Mouse (Mus musculus) splenic B cell, adult 2 months (primary cell): Measurements from ENCODE around the gene Thop1.

Experiments used
- DNase-seq: peaks from one replicate; pipeline ENCODE4 v3.0.0-alpha.2; 2011; ENCODE audit warnings: low read depth, low spot score
- H3K27me3 ChIP-seq: 2 replicates; pipeline ENCODE4 v1.6.1; 2012; ENCODE audit warnings: mild to moderate bottlenecking, low read length, moderate library complexity, mixed read lengths; ENCODE audit not compliant: control insufficient read depth, poor library complexity, insufficient read depth, severe bottlenecking
- H3K36me3 ChIP-seq: 2 replicates; pipeline ENCODE4 v1.6.1; 2012; ENCODE audit warnings: mild to moderate bottlenecking, low read length, moderate library complexity, mixed read lengths; ENCODE audit not compliant: control insufficient read depth, poor library complexity, insufficient read depth, severe bottlenecking

The Thop1 gene

DNA sequence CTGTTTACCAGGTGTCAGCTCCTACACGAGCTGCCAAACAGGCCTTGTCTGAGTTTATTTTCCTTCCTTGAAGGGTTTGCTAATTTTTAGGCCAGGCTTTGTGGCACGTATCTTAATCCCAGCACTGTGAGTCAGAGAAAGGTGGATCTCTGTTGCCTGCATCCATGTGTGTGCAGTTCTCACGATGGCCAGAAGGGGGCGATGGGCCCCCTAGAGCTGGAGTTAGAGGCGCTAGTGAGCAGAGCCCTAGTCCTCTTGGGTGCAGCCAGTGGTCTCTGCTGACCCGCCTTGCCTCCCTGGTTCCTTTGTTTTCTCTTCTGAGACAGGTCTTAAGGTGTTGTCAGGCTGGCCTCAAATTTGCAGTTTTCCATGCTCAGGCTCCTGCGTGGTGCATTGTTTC lies 3.6 kb downstream of the Thop1 start:
- Histone ChIP-seq H3K27me3 (no peaks in the 10 kb centered on the region; the same call in 1 of the 2 replicates), H3K36me3 (no peaks in the 10 kb centered on the region)
- peak; percentile 40 for DNase-seq

DNA sequence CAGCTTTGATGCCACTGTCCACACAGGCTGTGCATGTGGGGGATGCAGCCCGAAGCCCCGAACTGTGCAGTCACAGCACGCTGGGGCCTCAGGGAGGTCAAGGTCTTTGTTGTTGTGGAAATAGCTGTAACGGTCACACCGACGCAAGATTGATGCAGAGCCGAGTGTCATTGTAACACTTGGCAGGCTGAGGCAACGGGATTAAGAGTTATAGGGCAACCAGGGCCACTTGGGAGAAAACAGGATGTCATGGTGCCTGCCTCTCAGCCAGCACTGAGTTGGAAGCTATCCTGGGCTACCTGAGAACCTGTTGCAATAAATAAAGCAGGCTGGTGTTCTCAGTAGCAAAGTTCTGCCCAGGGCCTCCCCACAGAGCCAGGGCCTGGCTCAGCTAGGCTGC lies 5.9 kb downstream of the Thop1 start:
- Histone ChIP-seq H3K36me3 (no peaks in the 10 kb centered on the region), H3K27me3 (no peaks in the 10 kb centered on the region; the same call in 1 of the 2 replicates)
- DNase-seq, result no peak

DNA sequence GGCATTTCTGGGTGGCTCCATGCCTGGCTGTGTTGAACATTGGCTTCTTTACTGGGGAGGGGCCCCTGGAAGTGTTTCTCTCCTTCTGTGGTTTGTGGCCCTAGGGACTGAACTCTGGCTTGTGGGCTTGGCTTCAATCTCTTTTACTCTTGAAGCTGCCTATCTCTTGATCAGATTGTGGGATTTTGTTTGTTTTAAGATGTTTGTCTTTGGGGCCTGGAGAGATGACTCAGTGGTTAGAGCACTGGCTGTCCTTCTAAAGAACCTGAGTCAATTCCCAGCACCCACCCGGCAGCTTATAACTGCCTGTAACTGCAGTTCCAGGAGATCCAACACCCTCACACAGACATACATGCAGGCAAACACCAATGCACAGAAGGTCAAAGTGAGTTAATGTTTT lies 6.5 kb downstream of the Thop1 start:
- DNase-seq, result no peak
- Histone ChIP-seq H3K36me3 (no peaks in the 10 kb centered on the region), H3K27me3 (no peaks in the 10 kb centered on the region)

DNA sequence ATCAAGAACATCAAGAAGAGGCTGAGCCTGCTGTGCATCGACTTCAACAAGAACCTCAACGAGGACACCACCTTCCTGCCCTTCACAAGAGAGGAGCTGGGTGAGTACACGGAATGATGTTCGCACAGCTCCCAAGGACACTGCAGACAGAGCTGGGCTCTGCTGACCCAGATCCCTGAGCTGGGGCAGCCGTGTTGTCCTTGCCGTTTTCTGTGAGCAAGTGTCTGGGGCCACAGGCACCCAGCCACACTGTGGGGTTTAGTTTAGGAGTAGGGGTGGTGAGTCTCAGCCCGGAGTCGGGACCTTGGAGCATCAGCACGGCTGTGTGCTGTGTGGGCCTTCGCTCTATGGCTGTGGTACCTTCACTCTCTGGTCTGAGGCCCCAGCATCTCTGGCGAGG lies 8.1 kb downstream of the Thop1 start:
- Histone ChIP-seq H3K36me3 (no peaks in the 10 kb centered on the region), H3K27me3 (no peaks in the 10 kb centered on the region)
- DNase-seq, result no peak

DNA sequence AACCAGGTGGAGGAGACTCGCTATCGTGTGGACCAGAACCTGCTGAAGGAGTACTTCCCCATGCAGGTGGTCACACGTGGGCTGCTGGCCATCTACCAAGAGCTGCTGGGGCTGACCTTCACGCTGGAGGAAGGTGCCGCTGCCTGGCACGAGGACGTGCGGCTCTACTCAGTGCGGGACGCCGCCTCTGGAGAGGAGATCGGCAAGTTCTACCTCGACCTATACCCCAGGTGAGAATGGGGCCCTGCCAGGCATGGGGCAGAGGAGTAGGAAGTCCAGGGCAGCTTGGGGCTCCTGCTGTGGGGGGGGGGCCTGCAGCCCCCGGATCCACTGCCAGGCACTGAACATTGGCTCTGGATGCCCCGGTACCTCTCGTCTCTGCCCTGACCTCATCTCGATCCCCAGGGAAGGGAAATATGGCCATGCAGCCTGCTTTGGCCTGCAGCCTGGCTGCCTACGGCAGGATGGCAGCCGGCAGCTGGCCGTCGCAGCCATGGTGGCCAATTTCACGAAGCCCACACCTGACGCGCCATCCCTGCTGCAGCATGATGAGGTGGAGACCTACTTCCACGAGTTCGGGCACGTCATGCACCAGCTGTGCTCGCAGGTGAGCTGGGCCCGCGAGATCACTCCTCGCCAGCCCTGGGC lies 10.3 kb downstream of the Thop1 start:
- DNase-seq, result no peak

DNA sequence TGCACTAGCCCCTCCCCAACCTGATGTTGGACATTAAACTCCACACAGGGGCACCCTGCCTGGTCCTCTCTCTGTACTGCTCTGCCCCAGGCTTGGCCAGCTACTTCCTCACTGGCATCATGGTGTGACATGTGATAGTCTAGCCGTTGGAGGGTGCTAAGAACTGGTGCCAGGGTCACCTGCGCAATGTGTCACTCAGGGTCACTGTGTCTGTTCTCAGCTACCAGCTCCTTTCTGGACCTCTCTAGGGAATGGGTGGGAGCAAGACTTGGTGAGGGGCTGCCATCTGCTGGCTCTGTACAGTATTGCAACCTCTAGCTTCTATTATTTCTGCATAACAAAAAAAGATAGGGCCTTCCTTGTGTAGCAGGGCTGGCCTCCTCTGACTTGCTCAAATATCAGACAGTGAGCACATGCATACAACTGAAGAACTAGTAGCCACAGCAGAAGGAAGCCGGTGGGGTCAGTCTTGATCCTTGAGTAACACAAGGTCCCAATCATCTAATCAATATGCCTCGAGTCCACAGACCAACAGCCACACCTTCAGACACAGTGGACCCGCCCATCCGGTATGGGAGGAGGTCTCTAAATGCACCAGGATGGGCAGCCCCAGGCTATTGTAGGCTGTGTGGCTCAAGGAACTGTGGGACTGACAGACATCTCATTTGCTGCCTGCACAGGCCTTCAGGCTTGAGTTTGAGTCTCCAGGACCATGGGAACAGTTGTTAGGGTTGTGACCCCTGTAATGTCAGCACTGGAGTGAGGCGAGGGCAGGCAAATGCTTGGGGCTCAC lies 12.5 kb downstream of the Thop1 start:
- Histone ChIP-seq H3K36me3 (no peaks in the 10 kb centered on the region), H3K27me3 (no peaks in the 10 kb centered on the region)
- DNase-seq, result peak; percentile 86

More for the DNA sequence above, 10.3 kb downstream of the Thop1 start:
- Histone ChIP-seq H3K27me3 (no peaks in the 10 kb centered on the region), H3K36me3 (no peaks in the 10 kb centered on the region)

DNA sequence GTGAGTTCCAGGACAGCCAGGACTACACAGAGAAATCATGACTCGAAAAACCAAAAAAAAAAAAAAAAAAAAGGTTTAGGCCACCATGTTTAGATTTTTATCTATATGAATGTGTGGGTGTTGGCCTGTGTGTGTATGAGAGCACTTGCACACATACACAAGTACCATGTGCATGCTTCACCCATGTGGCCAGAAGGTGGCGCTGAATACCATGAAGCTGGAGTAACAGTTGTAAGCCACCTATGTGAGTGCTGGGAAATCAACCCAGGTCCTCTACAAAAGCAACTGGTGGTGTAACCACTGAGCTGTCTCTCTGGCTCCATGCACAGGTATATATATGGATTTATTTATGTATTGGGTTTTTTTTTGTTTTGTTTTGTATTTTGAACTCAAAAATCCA lies 17.2 kb downstream of the Thop1 start:
- Histone ChIP-seq H3K27me3 (no peaks in the 10 kb centered on the region), H3K36me3 (no peaks in the 10 kb centered on the region)
- DNase-seq, result peak; percentile 66

DNA sequence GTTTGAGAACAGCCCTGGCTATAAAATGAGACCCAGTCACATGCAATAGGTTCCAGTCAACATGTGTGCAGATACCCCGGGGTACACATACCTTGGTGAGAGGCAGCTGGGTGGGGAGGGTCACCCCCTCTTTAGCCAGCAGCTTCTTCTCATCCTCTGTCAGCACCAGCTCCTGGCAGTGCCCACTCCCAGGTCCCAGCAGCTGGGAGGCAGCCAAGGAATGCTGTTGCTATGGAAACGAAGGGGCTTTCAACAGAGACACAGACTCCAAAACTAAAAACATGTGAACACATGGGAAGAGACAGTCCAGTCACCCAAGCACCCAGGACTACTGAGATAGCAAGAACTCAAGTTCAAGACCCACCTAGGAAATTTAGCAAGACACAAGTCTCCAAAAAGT lies 19.4 kb downstream of the Thop1 start:
- H3K27me3 ChIP-seq, result no peaks in the 10 kb centered on the region
- no peaks in the 10 kb centered on the region for H3K36me3 ChIP-seq
- no peak for DNase-seq

DNA sequence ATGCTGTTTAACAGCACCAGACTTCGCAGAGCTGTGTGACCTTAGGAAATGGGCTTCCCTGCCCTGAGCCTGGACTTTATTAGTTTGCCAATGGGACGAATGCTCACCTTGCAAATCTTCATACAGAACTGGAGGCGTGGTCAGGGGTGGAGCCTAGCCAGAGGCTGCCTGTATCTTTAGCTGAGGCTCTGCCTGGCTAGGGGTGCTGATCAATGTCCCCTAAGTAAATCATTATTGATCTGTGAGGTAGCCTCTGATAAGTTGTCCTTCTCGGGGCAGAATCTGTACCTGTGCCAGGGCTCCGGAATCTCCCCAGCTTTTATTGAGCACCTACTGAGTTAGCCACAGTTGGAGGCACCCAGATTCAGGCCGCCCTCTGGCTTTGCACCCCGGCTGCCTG lies 20.8 kb downstream of the Thop1 start:
- DNase-seq, result no peak
- Histone ChIP-seq H3K36me3 (no peaks in the 10 kb centered on the region), H3K27me3 (no peaks in the 10 kb centered on the region)

DNA sequence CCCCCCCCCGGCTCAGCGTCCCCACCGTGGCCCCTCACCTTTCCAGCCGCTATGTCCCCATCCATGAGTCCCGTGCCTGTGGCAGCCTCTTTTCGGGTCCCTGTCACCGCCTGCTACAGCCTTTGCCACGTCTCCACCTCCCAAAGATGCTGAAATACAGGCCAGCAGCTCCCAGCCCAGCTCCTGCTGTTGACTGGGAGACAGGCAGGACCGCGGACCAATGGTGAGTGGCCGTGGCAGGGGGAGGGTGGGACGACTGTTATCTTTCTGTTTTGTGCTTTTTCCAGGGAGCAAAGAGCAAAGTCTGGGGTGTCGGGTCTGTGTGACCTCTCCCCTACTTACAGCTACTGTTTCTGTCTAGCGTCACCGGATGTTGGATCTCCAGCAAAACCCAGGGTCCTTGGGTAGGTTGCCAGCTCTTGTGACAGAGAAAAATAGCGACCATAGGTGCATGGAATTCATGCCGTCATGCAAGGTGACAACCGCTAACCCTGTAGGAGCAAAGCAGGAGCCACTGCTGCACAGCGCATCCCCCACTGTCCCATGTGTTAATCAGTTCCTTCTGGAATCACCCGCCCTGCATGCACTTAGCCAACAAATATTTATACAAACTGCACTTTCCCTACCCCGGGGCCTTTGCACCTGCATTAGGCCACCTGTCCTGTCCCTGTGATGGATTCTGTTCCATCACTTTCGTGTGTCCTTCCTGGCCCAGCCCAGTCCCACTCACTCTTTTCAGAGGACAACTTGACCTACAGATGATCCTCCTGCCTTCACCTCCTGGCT lies 22.8 kb downstream of the Thop1 start:
- no peaks in the 10 kb centered on the region for H3K36me3 ChIP-seq
- H3K27me3 ChIP-seq, result no peaks in the 10 kb centered on the region
- no peak for DNase-seq

DNA sequence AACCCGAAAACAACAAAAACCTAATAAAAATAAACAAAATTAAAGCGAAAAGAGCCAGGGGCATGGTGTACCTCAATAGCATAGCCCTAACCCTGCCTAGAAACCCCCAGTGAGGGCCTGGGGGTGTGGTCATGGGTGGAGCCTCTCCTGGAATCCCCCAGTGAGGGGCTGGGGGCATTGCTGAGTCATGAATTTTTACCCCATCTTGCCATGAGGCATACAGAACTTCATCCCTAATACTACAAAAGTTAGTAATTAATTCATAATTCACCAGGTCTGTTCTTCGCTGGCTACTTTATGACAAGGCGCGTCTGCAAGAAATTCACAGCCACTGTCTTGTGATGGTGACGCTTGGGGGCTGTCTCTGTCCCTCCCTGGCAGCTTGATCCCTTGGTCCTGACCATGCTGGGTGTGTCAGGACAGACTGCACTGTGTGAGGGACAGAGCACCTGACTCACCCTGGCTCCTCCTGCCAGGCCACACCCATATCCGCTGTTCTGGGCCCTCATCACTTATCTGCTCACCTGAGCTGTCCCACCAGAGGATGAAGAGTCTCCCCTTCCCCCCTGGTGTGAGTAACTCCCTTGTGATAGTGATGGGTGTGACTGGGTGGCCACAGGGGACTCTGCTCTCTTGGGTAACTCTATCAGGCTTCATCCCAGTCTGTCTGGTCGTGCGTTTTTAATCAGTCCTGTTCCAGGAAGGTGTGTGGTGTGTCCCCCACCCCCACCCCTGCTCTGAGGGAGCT lies 25.3 kb downstream of the Thop1 start:
- Histone ChIP-seq H3K36me3 (no peaks in the 10 kb centered on the region), H3K27me3 (no peaks in the 10 kb centered on the region)
- no peak for DNase-seq

DNA sequence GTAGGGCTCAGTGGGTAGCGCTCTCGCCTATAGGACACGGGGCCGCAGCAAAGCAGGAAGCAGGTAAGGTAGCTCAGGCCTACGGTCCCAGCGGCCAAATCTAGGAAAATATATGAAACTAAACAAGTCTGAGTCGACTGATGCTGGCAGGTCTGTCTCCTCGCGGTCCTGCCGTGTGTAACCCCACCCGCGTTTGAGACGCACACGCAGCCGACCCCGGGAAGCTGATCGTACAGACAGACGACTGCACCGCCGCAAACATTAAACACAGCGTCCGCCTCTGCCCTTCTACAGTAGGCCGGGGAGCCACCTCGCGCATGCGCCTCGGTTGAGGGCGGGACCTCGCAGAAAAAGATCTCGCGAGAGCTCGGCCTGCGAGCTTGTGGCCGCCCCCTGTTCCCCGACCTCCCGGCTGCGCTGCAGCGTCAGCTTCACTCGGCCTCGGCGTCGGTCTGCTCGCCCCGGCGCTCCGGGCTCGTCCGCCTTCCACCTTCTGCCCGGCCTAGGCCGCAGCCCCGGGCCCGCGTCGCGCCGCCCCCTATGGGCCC lies 35.8 kb downstream of the Thop1 start, which contains the start of gene Map2k2:
TSS of gene Map2k2 (plus strand) at position 351 of the 548 bp plus-strand sequence.
- no peaks in the 10 kb centered on the region for H3K27me3 ChIP-seq
- peak; percentile 99 for DNase-seq
- peaks cover 2% of the 10 kb centered on the region; the same call in 1 of the 2 replicates for H3K36me3 ChIP-seq

DNA sequence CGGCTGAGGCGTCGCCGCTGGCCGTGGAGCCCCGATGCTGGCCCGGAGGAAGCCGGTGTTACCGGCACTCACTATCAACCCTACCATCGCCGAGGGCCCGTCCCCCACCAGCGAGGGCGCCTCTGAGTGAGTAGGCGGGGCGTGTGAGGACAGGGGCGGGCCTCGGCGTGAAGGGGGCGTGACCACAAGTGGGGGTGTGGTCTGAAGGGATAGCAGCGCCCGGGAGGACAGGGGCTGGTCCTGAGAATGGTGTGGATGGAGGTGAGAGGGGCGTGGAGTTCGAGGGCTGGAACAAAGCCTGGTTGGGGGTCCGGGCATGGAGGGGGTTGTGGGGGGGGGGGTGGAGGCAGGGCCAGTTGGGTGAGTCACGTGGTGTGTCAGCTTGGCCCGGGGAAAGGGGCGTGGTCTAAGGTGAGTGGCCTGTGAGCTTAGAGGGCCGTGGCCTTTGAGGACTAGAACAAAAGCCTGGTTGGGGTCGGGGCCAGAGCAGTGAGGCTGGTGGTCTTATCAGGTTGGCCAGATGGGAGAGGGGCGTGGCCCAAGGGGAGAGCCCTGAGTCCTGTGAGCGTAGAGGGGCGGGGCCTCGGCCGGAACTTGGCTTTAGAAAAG lies 36.4 kb downstream of the Thop1 start:
- no peaks in the 10 kb centered on the region for H3K27me3 ChIP-seq

DNA sequence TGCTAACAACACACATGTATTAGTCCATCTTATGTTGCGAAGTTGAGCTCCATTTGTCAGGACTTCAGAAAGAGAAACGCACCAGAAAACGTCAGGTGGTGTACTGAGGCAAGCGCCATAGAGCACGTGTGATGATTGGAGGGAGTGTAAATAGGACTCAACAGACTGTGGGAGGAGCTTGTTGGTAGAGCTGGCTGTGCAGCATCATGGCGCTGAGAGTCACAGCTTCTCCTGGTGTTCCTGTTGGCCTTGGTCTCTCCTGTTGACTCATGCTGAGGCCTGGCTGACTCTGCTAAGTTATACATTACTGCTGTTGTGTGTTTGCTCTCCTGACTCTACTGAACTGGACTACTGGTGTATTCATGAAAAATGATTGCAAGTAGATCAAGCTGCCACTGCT lies 43.1 kb downstream of the Thop1 start:
- no peak for DNase-seq
- H3K36me3 ChIP-seq, result peaks cover 9% of the 10 kb centered on the region
- H3K27me3 ChIP-seq, result no peaks in the 10 kb centered on the region

More for the DNA sequence above, 36.4 kb downstream of the Thop1 start:
- peak; percentile 89 for DNase-seq
- H3K36me3 ChIP-seq, result peaks cover 2% of the 10 kb centered on the region; the same call in 1 of the 2 replicates
